Mouse (Mus musculus): ENCODE data around the gene Capsl. TPM values are rescaled to one million over a fixed set of nuclear protein-coding genes. Genes with fewer than 3 reads are reported as not detected.

The Capsl gene
- polyA plus RNA-seq, 1 experiment from 2014 or later, result 14.7 TPM

GRCm38 (mm10) chr15:9463521-9464027, 27.7 kb downstream of the Capsl start:
- H3K27ac ChIP-seq (ENCODE audit: low read length), result no peak overlapping the region
- 37% methylated on average over 7 of the region's 7 CpGs for WGBS
- no peak overlapping the region for H3K4me2 ChIP-seq (ENCODE audit: low read depth, low read length)
- no peak overlapping the region for H3K4me3 ChIP-seq (ENCODE audit: low read length)
- no peaks in the 10 kb centered on the region for H3K9me3 ChIP-seq (ENCODE audit: control insufficient read depth, low read length)
- ATAC-seq (ENCODE audit: low read depth), result no peak
- no peaks in the 10 kb centered on the region for H3K27me3 ChIP-seq (ENCODE audit: control insufficient read depth, insufficient read depth, low read depth, low read length)
- H3K4me1 ChIP-seq (replicated peaks; ENCODE audit: control insufficient read depth, insufficient read depth, low read length), result no peaks in the 10 kb centered on the region
- H3K36me3 ChIP-seq (ENCODE audit: control insufficient read depth, insufficient read depth, low read length), result no peaks in the 10 kb centered on the region
- no peak overlapping the region for H3K9ac ChIP-seq (ENCODE audit: low read length)

- 16% methylated on average over 1 of the region's 1 CpGs for WGBS
- H3K9me3 ChIP-seq (ENCODE audit: control insufficient read depth, low read length), result no peaks in the 10 kb centered on the region
- no peak overlapping the region for H3K4me3 ChIP-seq (ENCODE audit: low read length)
- ATAC-seq (ENCODE audit: low read depth), result no peak
- H3K4me2 ChIP-seq (ENCODE audit: low read depth, low read length), result no peak overlapping the region
- no peak overlapping the region for H3K9ac ChIP-seq (ENCODE audit: low read length)
- no peaks in the 10 kb centered on the region for H3K4me1 ChIP-seq (replicated peaks; ENCODE audit: control insufficient read depth, insufficient read depth, low read length)
- no peak overlapping the region for H3K27ac ChIP-seq (ENCODE audit: low read length)
- H3K27me3 ChIP-seq (ENCODE audit: control insufficient read depth, insufficient read depth, low read depth, low read length), result no peaks in the 10 kb centered on the region
- H3K36me3 ChIP-seq (ENCODE audit: control insufficient read depth, insufficient read depth, low read length), result no peaks in the 10 kb centered on the region
These were observed 28.2 kb downstream of the Capsl start for GRCm38 (mm10) chr15:9464039-9464438.

GRCm38 (mm10) chr15:9471053-9471685, 35.3 kb downstream of the Capsl start:
- Histone ChIP-seq H3K4me2 (ENCODE audit: low read depth, low read length) (no peak overlapping the region), H3K4me3 (ENCODE audit: low read length) (no peak overlapping the region), H3K36me3 (ENCODE audit: control insufficient read depth, insufficient read depth, low read length) (no peaks in the 10 kb centered on the region), H3K27ac (ENCODE audit: low read length) (no peak overlapping the region), H3K27me3 (ENCODE audit: control insufficient read depth, insufficient read depth, low read depth, low read length) (no peaks in the 10 kb centered on the region), H3K4me1 (replicated peaks; ENCODE audit: control insufficient read depth, insufficient read depth, low read length) (no peaks in the 10 kb centered on the region), H3K9me3 (ENCODE audit: control insufficient read depth, low read length) (no peaks in the 10 kb centered on the region), H3K9ac (ENCODE audit: low read length) (no peak overlapping the region)
- ATAC-seq (ENCODE audit: low read depth), result no peak
- 74% methylated on average over 4 of the region's 4 CpGs for WGBS

- H3K4me2 ChIP-seq (ENCODE audit: low read depth, low read length), result no peak overlapping the region
- WGBS, result 21% methylated on average over 3 of the region's 3 CpGs
These were observed 36.3 kb downstream of the Capsl start for GRCm38 (mm10) chr15:9472167-9472566.

GRCm38 (mm10) chr15:9472618-9473017, 36.8 kb downstream of the Capsl start:
- no peak overlapping the region for H3K9ac ChIP-seq (ENCODE audit: low read length)
- H3K4me1 ChIP-seq (replicated peaks; ENCODE audit: control insufficient read depth, insufficient read depth, low read length), result no peaks in the 10 kb centered on the region
- no peaks in the 10 kb centered on the region for H3K9me3 ChIP-seq (ENCODE audit: control insufficient read depth, low read length)
- 52% methylated on average over 3 of the region's 3 CpGs for WGBS
- no peaks in the 10 kb centered on the region for H3K36me3 ChIP-seq (ENCODE audit: control insufficient read depth, insufficient read depth, low read length)
- H3K27ac ChIP-seq (ENCODE audit: low read length), result no peak overlapping the region
- H3K27me3 ChIP-seq (ENCODE audit: control insufficient read depth, insufficient read depth, low read depth, low read length), result no peaks in the 10 kb centered on the region
- no peak overlapping the region for H3K4me2 ChIP-seq (ENCODE audit: low read depth, low read length)
- no peak for ATAC-seq (ENCODE audit: low read depth)
- no peak overlapping the region for H3K4me3 ChIP-seq (ENCODE audit: low read length)

More at GRCm38 (mm10) chr15:9472167-9472566, 36.3 kb downstream of the Capsl start:
- no peaks in the 10 kb centered on the region for H3K4me1 ChIP-seq (replicated peaks; ENCODE audit: control insufficient read depth, insufficient read depth, low read length)
- no peak overlapping the region for H3K4me3 ChIP-seq (ENCODE audit: low read length)
- H3K36me3 ChIP-seq (ENCODE audit: control insufficient read depth, insufficient read depth, low read length), result no peaks in the 10 kb centered on the region
- no peaks in the 10 kb centered on the region for H3K27me3 ChIP-seq (ENCODE audit: control insufficient read depth, insufficient read depth, low read depth, low read length)
- no peak overlapping the region for H3K27ac ChIP-seq (ENCODE audit: low read length)
- ATAC-seq (ENCODE audit: low read depth), result no peak
- no peak overlapping the region for H3K9ac ChIP-seq (ENCODE audit: low read length)
- H3K9me3 ChIP-seq (ENCODE audit: control insufficient read depth, low read length), result no peaks in the 10 kb centered on the region

- Histone ChIP-seq H3K4me1 (replicated peaks; ENCODE audit: control insufficient read depth, insufficient read depth, low read length) (no peaks in the 10 kb centered on the region), H3K4me3 (ENCODE audit: low read length) (no peak overlapping the region), H3K27ac (ENCODE audit: low read length) (no peak overlapping the region), H3K36me3 (ENCODE audit: control insufficient read depth, insufficient read depth, low read length) (no peaks in the 10 kb centered on the region), H3K4me2 (ENCODE audit: low read depth, low read length) (no peak overlapping the region), H3K9ac (ENCODE audit: low read length) (no peak overlapping the region), H3K9me3 (ENCODE audit: control insufficient read depth, low read length) (no peaks in the 10 kb centered on the region), H3K27me3 (ENCODE audit: control insufficient read depth, insufficient read depth, low read depth, low read length) (no peaks in the 10 kb centered on the region)
- WGBS, result 67% methylated on average over 1 of the region's 1 CpGs
- no peak for ATAC-seq (ENCODE audit: low read depth)
These were observed 37.4 kb downstream of the Capsl start for GRCm38 (mm10) chr15:9473188-9473587.

GRCm38 (mm10) chr15:9489417-9490118, 53.7 kb downstream of the Capsl start:
- H3K4me3 ChIP-seq (ENCODE audit: low read length), result no peak overlapping the region
- no peaks in the 10 kb centered on the region for H3K36me3 ChIP-seq (ENCODE audit: control insufficient read depth, insufficient read depth, low read length)
- H3K9me3 ChIP-seq (ENCODE audit: control insufficient read depth, low read length), result no peaks in the 10 kb centered on the region
- H3K27ac ChIP-seq (ENCODE audit: low read length), result no peak overlapping the region
- H3K4me1 ChIP-seq (replicated peaks; ENCODE audit: control insufficient read depth, insufficient read depth, low read length), result no peaks in the 10 kb centered on the region
- WGBS, result 89% methylated on average over 2 of the region's 2 CpGs
- no peak overlapping the region for H3K4me2 ChIP-seq (ENCODE audit: low read depth, low read length)
- H3K27me3 ChIP-seq (ENCODE audit: control insufficient read depth, insufficient read depth, low read depth, low read length), result no peaks in the 10 kb centered on the region
- H3K9ac ChIP-seq (ENCODE audit: low read length), result no peak overlapping the region
- ATAC-seq (ENCODE audit: low read depth), result no peak

- Histone ChIP-seq H3K4me2 (ENCODE audit: low read depth, low read length) (no peak overlapping the region), H3K9me3 (ENCODE audit: control insufficient read depth, low read length) (no peaks in the 10 kb centered on the region), H3K27ac (ENCODE audit: low read length) (no peak overlapping the region), H3K27me3 (ENCODE audit: control insufficient read depth, insufficient read depth, low read depth, low read length) (no peaks in the 10 kb centered on the region), H3K9ac (ENCODE audit: low read length) (no peak overlapping the region), H3K36me3 (ENCODE audit: control insufficient read depth, insufficient read depth, low read length) (no peaks in the 10 kb centered on the region), H3K4me1 (replicated peaks; ENCODE audit: control insufficient read depth, insufficient read depth, low read length) (no peaks in the 10 kb centered on the region), H3K4me3 (ENCODE audit: low read length) (no peak overlapping the region)
- WGBS, result 70% methylated on average over 3 of the region's 3 CpGs
- no peak for ATAC-seq (ENCODE audit: low read depth)
These were observed 56.2 kb downstream of the Capsl start for GRCm38 (mm10) chr15:9492077-9492476.
